Mouse (Mus musculus): ENCODE measurements at regions not wholly inside any gene's neighbourhood (a gene's known extent, or its start where the extent isn't known, plus 50 kb on each side); places are given as distances from the start of the nearest gene placed in this dataset.

GRCm38 (mm10) chr13:37483010-37483855 is 138.2 kb downstream of the Ly86 start:
- Histone ChIP-seq H3K36me3 (no peaks in the 10 kb centered on the region), H3K4me1 (replicated peaks) (peaks cover 29% of the 10 kb centered on the region), H3K27ac (peak overlapping the region; percentile 90), H3K4me3 (peak overlapping the region; percentile 34), H3K9me3 (no peaks in the 10 kb centered on the region), H3K27me3 (ENCODE audit: insufficient read depth, poor library complexity, severe bottlenecking) (peaks cover 18% of the 10 kb centered on the region)
- 10% methylated on average over 19 of the region's 19 CpGs for WGBS
- DNase-seq (ENCODE audit: low spot score) = peak; percentile 63

DNA sequence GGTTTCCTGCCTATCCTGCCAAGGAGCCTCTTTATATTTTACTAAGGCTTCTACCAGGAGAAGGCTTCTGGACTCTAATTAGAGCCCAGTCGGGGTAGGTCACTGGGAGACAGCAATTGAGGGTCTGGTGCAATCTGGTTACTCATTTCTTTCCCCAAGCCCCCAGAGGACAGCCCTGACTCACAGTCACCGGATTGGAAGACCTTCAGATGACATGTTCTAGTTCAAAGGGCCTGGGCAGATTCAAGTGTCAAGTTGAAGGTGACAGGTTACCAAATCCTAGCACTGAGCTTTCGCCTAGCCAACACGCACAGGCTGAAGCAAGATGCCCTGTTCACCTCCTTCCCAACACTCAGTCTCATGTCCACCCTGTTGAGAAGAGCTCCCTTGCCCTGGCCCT is 139.6 kb downstream of the Ly86 start:
- DNase-seq (ENCODE audit: low spot score) = no peak
- peaks cover 12% of the 10 kb centered on the region for H3K27me3 ChIP-seq (ENCODE audit: insufficient read depth, poor library complexity, severe bottlenecking)
- 79% methylated on average over 4 of the region's 4 CpGs for WGBS
- no peak overlapping the region for H3K4me3 ChIP-seq
- H3K27ac ChIP-seq = no peak overlapping the region
- H3K9me3 ChIP-seq = no peaks in the 10 kb centered on the region
- peaks cover 26% of the 10 kb centered on the region for H3K4me1 ChIP-seq (replicated peaks)
- H3K36me3 ChIP-seq = no peaks in the 10 kb centered on the region

DNA sequence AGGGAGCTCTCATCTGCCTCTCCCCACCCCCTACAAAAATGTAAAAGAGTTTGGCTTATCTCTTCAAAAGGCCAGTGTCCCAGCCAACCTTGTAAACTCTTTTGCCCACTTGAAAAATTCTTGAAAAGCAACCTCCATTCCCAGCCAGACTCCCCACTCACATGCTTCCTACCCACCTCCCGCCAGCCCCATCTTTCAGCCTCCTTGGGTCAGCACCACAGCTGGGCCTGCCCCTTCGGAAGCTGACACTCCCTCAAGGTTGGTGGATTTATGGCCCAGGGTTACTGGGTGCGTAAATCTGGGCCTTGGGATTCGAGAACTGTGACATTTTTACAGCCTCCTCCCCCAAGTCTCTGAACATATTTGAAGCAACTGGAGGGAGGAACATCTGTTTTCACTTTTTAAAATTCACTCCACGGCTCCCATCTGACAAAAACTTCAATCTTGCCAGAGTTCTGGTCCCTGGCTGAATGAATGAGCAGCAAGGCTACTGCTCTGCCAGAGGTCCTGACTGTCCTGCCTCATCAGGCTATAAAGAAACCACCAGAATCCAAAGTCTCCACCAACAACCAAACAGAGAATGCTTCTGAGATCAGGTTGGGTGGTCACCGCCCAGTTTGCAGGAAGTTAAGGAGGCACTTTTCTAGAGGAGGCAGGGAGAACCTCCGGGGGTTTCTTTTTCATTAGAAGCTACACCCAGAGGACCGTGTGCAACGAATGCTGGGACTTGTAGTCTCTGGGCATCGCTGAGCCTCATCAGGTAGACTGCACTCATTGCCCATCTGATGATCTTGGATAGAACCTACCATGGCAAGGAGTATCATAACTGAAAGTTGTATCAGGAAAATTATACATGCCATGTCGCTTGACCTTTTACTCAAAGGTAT is 147.3 kb downstream of the Ly86 start:
- H3K27ac ChIP-seq = peak overlapping the region; percentile 45; the same call in 1 of the 2 replicates
- no peaks in the 10 kb centered on the region for H3K4me1 ChIP-seq (replicated peaks)
- WGBS = 77% methylated on average over 11 of the region's 11 CpGs
- DNase-seq (ENCODE audit: low spot score) = peak; percentile 12
- no peak overlapping the region for H3K4me3 ChIP-seq
- H3K9me3 ChIP-seq = no peaks in the 10 kb centered on the region
- no peaks in the 10 kb centered on the region for H3K27me3 ChIP-seq (ENCODE audit: insufficient read depth, poor library complexity, severe bottlenecking)
- H3K36me3 ChIP-seq = no peaks in the 10 kb centered on the region

- H3K27me3 ChIP-seq (ENCODE audit: insufficient read depth, poor library complexity, severe bottlenecking) = no peaks in the 10 kb centered on the region
- DNase-seq (ENCODE audit: low spot score) = no peak
- 98% methylated on average over 1 of the region's 1 CpGs for WGBS
- H3K4me1 ChIP-seq (replicated peaks) = no peaks in the 10 kb centered on the region
- no peak overlapping the region for H3K4me3 ChIP-seq
- no peak overlapping the region for H3K27ac ChIP-seq
- H3K36me3 ChIP-seq = no peaks in the 10 kb centered on the region
- no peaks in the 10 kb centered on the region for H3K9me3 ChIP-seq
These were observed 148.3 kb downstream of the Ly86 start for GRCm38 (mm10) chr13:37493331-37493730.

DNA sequence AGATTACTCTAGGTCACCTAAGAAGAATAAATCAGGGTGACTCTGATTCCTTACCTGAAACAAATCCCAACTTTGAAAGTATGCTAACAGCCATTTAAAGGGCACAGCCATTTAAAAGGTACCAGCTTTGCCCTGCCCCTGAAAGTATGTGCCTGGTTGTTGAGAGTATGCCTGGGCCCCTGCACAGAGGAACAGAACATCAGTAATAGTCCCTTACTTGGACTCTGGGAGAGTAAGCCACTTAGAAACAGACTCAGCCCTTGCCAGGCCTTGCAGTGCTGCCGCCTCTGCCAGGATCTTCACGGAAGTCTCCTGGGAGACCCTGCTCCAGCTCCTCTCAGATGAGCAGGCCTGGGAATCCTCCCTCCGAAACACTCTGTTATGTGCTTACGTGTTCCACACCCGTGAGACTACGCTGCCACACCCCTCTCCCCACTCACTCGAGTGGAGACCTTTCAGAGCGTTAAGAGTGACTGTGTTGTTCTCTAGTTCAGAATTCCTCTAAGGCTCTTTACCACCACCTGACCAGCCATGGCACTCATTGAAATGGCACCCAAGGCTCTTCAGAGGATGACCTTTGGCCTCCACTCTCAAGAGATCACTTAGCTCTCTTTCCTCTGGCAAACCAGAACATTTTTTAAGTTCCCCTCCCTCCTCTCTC is 150.4 kb downstream of the Ly86 start:
- H3K36me3 ChIP-seq = no peaks in the 10 kb centered on the region
- WGBS = 85% methylated on average over 8 of the region's 8 CpGs
- H3K27me3 ChIP-seq (ENCODE audit: insufficient read depth, poor library complexity, severe bottlenecking) = no peaks in the 10 kb centered on the region
- H3K4me3 ChIP-seq = no peak overlapping the region
- H3K9me3 ChIP-seq = no peaks in the 10 kb centered on the region
- no peak for DNase-seq (ENCODE audit: low spot score)
- no peaks in the 10 kb centered on the region for H3K4me1 ChIP-seq (replicated peaks)
- H3K27ac ChIP-seq = no peak overlapping the region

- no peaks in the 10 kb centered on the region; the same call in 1 of the 2 replicates for H3K4me1 ChIP-seq (replicated peaks)
- 67% methylated on average over 3 of the region's 3 CpGs for WGBS
These were observed 153.0 kb downstream of the Ly86 start for GRCm38 (mm10) chr13:37497986-37498385.

DNA sequence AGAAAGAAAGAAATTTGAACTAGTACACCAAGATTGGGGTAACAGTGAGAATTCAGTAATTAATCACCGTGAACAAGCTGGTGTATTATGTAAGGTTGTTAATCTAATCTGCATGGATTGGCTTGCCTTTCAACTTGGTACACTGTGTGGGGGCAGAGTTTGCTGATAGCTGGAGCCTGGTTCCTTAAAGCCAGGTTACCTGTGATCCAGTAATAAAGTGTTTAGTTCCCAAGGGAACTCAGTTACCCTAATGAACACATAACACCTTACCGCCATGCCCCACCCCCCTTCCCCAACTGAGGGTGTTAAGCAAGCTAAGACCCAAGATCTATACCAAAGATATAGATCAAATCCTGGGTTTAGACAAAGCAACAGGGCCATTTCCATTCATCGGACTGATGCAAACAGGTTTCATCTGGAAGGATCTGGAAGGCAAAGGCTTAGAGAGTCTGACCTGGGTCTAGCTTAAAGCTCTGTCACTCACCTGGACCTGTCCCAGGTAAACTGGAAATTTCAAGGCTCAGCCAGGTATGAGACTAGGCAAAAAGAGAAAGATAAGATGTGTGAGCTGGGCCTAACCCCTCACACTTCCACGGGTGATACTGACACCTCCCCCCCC is 155.8 kb downstream of the Ly86 start:
- Histone ChIP-seq H3K27ac (no peak overlapping the region), H3K36me3 (no peaks in the 10 kb centered on the region), H3K4me3 (no peak overlapping the region), H3K9me3 (no peaks in the 10 kb centered on the region), H3K27me3 (ENCODE audit: insufficient read depth, poor library complexity, severe bottlenecking) (no peaks in the 10 kb centered on the region), H3K4me1 (replicated peaks) (peaks cover 2% of the 10 kb centered on the region; the same call in 1 of the 2 replicates)
- DNase-seq (ENCODE audit: low spot score) = no peak
- WGBS = 77% methylated on average over 4 of the region's 4 CpGs

More at GRCm38 (mm10) chr13:37497986-37498385, 153.0 kb downstream of the Ly86 start:
- Histone ChIP-seq H3K27ac (no peak overlapping the region), H3K36me3 (no peaks in the 10 kb centered on the region), H3K9me3 (no peaks in the 10 kb centered on the region), H3K27me3 (ENCODE audit: insufficient read depth, poor library complexity, severe bottlenecking) (no peaks in the 10 kb centered on the region), H3K4me3 (no peak overlapping the region)
- no peak for DNase-seq (ENCODE audit: low spot score)

DNA sequence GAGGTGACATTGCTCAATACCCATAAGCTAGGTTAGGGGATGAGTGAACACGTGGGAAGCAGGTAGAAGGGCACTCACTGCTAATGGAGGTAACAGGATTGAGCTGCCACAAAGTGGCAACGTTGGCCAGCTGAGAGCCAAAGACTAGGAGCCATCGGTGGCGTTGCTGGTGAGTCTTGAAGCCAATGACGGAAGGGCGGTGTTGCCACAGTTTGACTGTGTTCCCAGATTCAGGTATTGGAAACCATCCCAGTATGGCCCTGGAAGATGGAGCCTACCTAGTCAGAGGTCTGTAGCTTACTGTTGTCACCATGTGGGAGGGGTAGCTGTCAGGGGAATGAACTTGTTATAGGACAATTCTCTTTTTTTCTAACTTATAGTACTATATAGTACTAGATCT is 158.4 kb downstream of the Ly86 start:
- Histone ChIP-seq H3K27ac (no peak overlapping the region), H3K4me3 (no peak overlapping the region), H3K9me3 (no peaks in the 10 kb centered on the region), H3K36me3 (no peaks in the 10 kb centered on the region), H3K4me1 (replicated peaks) (peaks cover 22% of the 10 kb centered on the region), H3K27me3 (ENCODE audit: insufficient read depth, poor library complexity, severe bottlenecking) (no peaks in the 10 kb centered on the region; the same call in 1 of the 2 replicates)
- WGBS = 88% methylated on average over 6 of the region's 6 CpGs
- DNase-seq (ENCODE audit: low spot score) = no peak

- 88% methylated on average over 3 of the region's 3 CpGs for WGBS
- H3K27ac ChIP-seq = no peak overlapping the region
- peaks cover 27% of the 10 kb centered on the region for H3K4me1 ChIP-seq (replicated peaks)
These were observed 158.9 kb downstream of the Ly86 start for GRCm38 (mm10) chr13:37503898-37504297.

GRCm38 (mm10) chr13:37504373-37504772 is 159.4 kb downstream of the Ly86 start:
- no peak overlapping the region for H3K27ac ChIP-seq
- no peaks in the 10 kb centered on the region for H3K36me3 ChIP-seq
- H3K4me3 ChIP-seq = no peak overlapping the region
- no peaks in the 10 kb centered on the region for H3K9me3 ChIP-seq
- 86% methylated on average over 10 of the region's 10 CpGs for WGBS
- DNase-seq (ENCODE audit: low spot score) = no peak
- no peaks in the 10 kb centered on the region; the same call in 1 of the 2 replicates for H3K27me3 ChIP-seq (ENCODE audit: insufficient read depth, poor library complexity, severe bottlenecking)
- peaks cover 32% of the 10 kb centered on the region for H3K4me1 ChIP-seq (replicated peaks)

More at GRCm38 (mm10) chr13:37503898-37504297, 158.9 kb downstream of the Ly86 start:
- no peak for DNase-seq (ENCODE audit: low spot score)
- Histone ChIP-seq H3K4me3 (no peak overlapping the region), H3K27me3 (ENCODE audit: insufficient read depth, poor library complexity, severe bottlenecking) (no peaks in the 10 kb centered on the region; the same call in 1 of the 2 replicates), H3K9me3 (no peaks in the 10 kb centered on the region), H3K36me3 (no peaks in the 10 kb centered on the region)

GRCm38 (mm10) chr13:37505617-37506016 is 160.6 kb downstream of the Ly86 start:
- 83% methylated on average over 3 of the region's 3 CpGs for whole genome bisulfite sequencing
- H3K27ac ChIP-seq = peak overlapping the region; percentile 64; the same call in 1 of the 2 replicates
- no peaks in the 10 kb centered on the region; the same call in 1 of the 2 replicates for H3K27me3 ChIP-seq (ENCODE audit: insufficient read depth, poor library complexity, severe bottlenecking)
- no peaks in the 10 kb centered on the region for H3K9me3 ChIP-seq
- H3K36me3 ChIP-seq = no peaks in the 10 kb centered on the region
- DNase-seq (ENCODE audit: low spot score) = no peak
- H3K4me1 ChIP-seq (replicated peaks) = peaks cover 44% of the 10 kb centered on the region
- H3K4me3 ChIP-seq = no peak overlapping the region

DNA sequence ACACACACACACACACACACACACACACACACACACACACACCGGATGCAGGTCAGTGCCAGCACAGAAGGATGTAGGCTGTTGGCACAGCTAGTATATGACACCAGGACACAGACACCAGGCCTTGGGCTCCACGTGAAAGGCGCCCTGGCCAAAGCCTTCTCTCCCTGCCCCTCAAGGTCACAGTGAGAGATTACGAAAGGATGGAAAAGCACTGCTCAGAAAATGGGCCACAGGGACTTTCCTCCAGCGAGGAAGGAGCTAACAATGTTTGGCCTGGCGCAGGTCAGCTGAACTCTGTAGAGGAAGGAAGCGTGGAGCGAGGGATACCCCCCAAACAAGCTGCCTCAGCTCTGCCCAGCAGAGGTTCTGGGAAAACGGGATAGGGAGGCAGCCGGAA is 161.0 kb downstream of the Ly86 start:
- WGBS = 71% methylated on average over 10 of the region's 10 CpGs
- Histone ChIP-seq H3K27me3 (ENCODE audit: insufficient read depth, poor library complexity, severe bottlenecking) (no peaks in the 10 kb centered on the region; the same call in 1 of the 2 replicates), H3K4me3 (no peak overlapping the region), H3K4me1 (replicated peaks) (peaks cover 45% of the 10 kb centered on the region), H3K36me3 (no peaks in the 10 kb centered on the region), H3K27ac (peak overlapping the region; percentile 64), H3K9me3 (no peaks in the 10 kb centered on the region)
- no peak for DNase-seq (ENCODE audit: low spot score)

All from hindbrain, embryonic 10.5 days (tissue).